Mouse (Mus musculus): ENCODE data around the gene Rgs8. TPM values are rescaled to one million over a fixed set of nuclear protein-coding genes. Genes with fewer than 3 reads are reported as not detected.

Rgs8 gene
- polyA plus RNA-seq, 1 experiment from 2014 or later, result 13.4 TPM

- Histone ChIP-seq H3K27me3 (replicated peaks) (no peaks in the 10 kb centered on the region), H3K9ac (replicated peaks) (no peak overlapping the region), H3K4me1 (peaks cover under 1% of the 10 kb centered on the region), H3K4me3 (replicated peaks) (no peak overlapping the region), H3K27ac (replicated peaks) (no peak overlapping the region), H3K36me3 (no peaks in the 10 kb centered on the region), H3K4me2 (no peak overlapping the region), H3K9me3 (replicated peaks) (no peaks in the 10 kb centered on the region)
- 86% methylated on average over 5 of the region's 5 CpGs for WGBS
- ATAC-seq (ENCODE audit: low FRiP score), result no peak
Measured at GRCm38 (mm10) chr1:153709451-153709850, 56.6 kb downstream of the Rgs8 start.

- H3K27me3 ChIP-seq (replicated peaks), result no peaks in the 10 kb centered on the region
- ATAC-seq (ENCODE audit: low FRiP score), result no peak
Measured at GRCm38 (mm10) chr1:153711544-153712262, 58.9 kb downstream of the Rgs8 start.

DNA sequence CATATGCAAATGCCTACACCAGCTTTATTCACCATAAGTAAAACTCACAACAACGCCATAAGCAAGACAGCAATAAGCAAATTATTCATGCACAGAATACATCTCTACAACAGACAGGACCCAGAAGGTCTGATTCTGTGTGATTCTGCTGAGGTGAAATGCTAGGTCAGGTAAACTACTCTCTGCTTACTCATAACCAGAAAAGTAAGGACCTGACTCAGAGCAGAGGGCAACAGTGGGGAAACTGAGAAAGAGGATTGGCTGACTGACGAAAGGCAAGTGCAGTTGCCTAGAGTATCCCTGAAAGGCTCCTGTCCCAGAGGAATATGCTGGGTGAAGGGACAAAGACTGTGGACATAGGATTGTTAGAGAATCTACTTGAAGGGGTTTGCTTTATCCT lies 59.8 kb downstream of the Rgs8 start:
- 83% methylated on average over 2 of the region's 2 CpGs for WGBS
- Histone ChIP-seq H3K27me3 (replicated peaks) (no peaks in the 10 kb centered on the region), H3K27ac (replicated peaks) (no peak overlapping the region), H3K4me1 (no peaks in the 10 kb centered on the region), H3K36me3 (no peaks in the 10 kb centered on the region), H3K9ac (replicated peaks) (no peak overlapping the region), H3K9me3 (replicated peaks) (no peaks in the 10 kb centered on the region), H3K4me2 (no peak overlapping the region), H3K4me3 (replicated peaks) (no peak overlapping the region)
- no peak for ATAC-seq (ENCODE audit: low FRiP score)

More at GRCm38 (mm10) chr1:153711544-153712262, 58.9 kb downstream of the Rgs8 start:
- Histone ChIP-seq H3K36me3 (no peaks in the 10 kb centered on the region), H3K27ac (replicated peaks) (no peak overlapping the region), H3K4me1 (no peaks in the 10 kb centered on the region), H3K9me3 (replicated peaks) (no peaks in the 10 kb centered on the region), H3K9ac (replicated peaks) (no peak overlapping the region), H3K4me2 (no peak overlapping the region), H3K4me3 (replicated peaks) (no peak overlapping the region)
- WGBS, result 74% methylated on average over 3 of the region's 3 CpGs

- no peak overlapping the region for H3K27ac ChIP-seq (replicated peaks)
- 81% methylated on average over 1 of the region's 1 CpGs for WGBS
Measured at GRCm38 (mm10) chr1:153717990-153718389, 65.2 kb downstream of the Rgs8 start.

GRCm38 (mm10) chr1:153720935-153721334 lies 68.1 kb downstream of the Rgs8 start:
- no peaks in the 10 kb centered on the region for H3K36me3 ChIP-seq
- no peak overlapping the region for H3K4me2 ChIP-seq
- H3K9ac ChIP-seq (replicated peaks), result no peak overlapping the region
- H3K4me3 ChIP-seq (replicated peaks), result no peak overlapping the region
- no peak for ATAC-seq (ENCODE audit: low FRiP score)
- no peaks in the 10 kb centered on the region for H3K27me3 ChIP-seq (replicated peaks)
- no peak overlapping the region for H3K27ac ChIP-seq (replicated peaks)
- H3K4me1 ChIP-seq, result no peaks in the 10 kb centered on the region
- H3K9me3 ChIP-seq (replicated peaks), result no peaks in the 10 kb centered on the region
- WGBS, result 82% methylated on average over 7 of the region's 7 CpGs

More at GRCm38 (mm10) chr1:153717990-153718389, 65.2 kb downstream of the Rgs8 start:
- ATAC-seq (ENCODE audit: low FRiP score), result no peak
- Histone ChIP-seq H3K9ac (replicated peaks) (no peak overlapping the region), H3K36me3 (no peaks in the 10 kb centered on the region), H3K27me3 (replicated peaks) (no peaks in the 10 kb centered on the region), H3K4me2 (no peak overlapping the region), H3K9me3 (replicated peaks) (no peaks in the 10 kb centered on the region), H3K4me1 (no peaks in the 10 kb centered on the region), H3K4me3 (replicated peaks) (no peak overlapping the region)

DNA sequence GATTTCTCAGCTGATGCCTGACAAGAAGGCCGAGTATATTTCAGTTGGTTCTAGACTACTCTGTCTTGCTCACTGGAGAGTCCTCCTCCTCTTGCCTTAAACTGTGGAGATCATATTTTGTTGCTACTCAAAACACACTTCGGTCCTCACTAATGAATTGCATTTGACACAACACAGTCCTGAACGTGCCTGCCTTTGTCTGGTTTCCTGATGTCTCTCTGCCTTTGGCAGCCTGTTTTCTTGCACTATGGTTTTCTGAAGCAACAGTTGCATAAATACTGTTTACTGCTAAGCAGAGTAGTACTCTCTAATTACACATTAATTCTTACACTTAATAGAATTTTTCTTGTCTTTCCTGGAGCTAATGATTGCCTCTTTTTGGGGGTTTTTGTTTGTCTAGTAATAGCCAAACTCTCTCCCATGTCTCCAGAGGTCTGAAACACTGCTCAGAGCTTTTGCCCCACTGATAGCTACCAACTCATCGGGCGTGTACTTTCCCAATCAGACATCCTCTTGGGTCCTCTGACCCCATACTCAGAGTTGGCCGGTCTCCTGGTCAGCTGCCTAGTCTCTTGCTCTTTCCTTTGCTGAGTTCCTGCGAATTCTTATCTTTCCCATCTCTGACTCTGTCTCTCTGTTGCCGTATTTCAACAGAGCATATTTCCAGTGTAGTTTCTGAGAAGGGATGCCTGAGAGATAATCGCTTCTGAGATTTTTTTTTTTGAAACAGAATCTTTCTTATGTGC lies 68.9 kb downstream of the Rgs8 start:
- Histone ChIP-seq H3K9ac (replicated peaks) (no peak overlapping the region), H3K9me3 (replicated peaks) (no peaks in the 10 kb centered on the region), H3K36me3 (no peaks in the 10 kb centered on the region), H3K27ac (replicated peaks) (no peak overlapping the region), H3K4me1 (no peaks in the 10 kb centered on the region), H3K27me3 (replicated peaks) (no peaks in the 10 kb centered on the region), H3K4me3 (replicated peaks) (no peak overlapping the region), H3K4me2 (no peak overlapping the region)
- WGBS, result 87% methylated on average over 9 of the region's 9 CpGs
- no peak for ATAC-seq (ENCODE audit: low FRiP score)

DNA sequence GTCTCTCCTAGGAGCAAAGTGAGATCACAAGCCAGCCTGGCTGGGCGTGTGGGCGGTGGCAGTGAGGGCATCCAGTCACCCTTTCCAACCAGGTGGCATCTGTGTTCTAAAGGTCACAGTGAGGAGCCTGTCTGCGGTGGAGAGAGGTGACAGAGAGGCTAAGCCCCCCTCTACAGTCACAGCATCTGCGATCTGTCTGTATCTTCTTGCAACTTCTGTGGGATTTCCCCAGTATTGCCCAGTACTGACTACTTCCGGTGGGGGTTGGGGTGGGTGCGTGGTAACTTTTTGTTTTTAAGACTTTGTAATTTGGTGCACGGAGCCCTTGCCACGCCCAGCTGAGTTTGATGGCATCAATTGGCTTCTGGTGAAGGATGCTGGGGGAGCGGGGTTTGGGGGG lies 70.6 kb downstream of the Rgs8 start:
- Histone ChIP-seq H3K4me2 (no peak overlapping the region), H3K4me3 (replicated peaks) (no peak overlapping the region), H3K36me3 (no peaks in the 10 kb centered on the region), H3K9me3 (replicated peaks) (no peaks in the 10 kb centered on the region), H3K4me1 (no peaks in the 10 kb centered on the region), H3K9ac (replicated peaks) (no peak overlapping the region), H3K27me3 (replicated peaks) (no peaks in the 10 kb centered on the region), H3K27ac (replicated peaks) (no peak overlapping the region)
- WGBS, result 80% methylated on average over 9 of the region's 9 CpGs
- no peak for ATAC-seq (ENCODE audit: low FRiP score)

GRCm38 (mm10) chr1:153726636-153727035 lies 73.8 kb downstream of the Rgs8 start:
- Histone ChIP-seq H3K4me2 (no peak overlapping the region), H3K27ac (replicated peaks) (no peak overlapping the region), H3K36me3 (no peaks in the 10 kb centered on the region), H3K9ac (replicated peaks) (no peak overlapping the region), H3K27me3 (replicated peaks) (no peaks in the 10 kb centered on the region), H3K9me3 (replicated peaks) (no peaks in the 10 kb centered on the region), H3K4me1 (0 out of 2 replicates have a peak, but pooled peaks cover 3% of the 10 kb centered on the region), H3K4me3 (replicated peaks) (no peak overlapping the region)
- 67% methylated on average over 16 of the region's 16 CpGs for WGBS
- peak; percentile 54 for ATAC-seq (ENCODE audit: low FRiP score)

DNA sequence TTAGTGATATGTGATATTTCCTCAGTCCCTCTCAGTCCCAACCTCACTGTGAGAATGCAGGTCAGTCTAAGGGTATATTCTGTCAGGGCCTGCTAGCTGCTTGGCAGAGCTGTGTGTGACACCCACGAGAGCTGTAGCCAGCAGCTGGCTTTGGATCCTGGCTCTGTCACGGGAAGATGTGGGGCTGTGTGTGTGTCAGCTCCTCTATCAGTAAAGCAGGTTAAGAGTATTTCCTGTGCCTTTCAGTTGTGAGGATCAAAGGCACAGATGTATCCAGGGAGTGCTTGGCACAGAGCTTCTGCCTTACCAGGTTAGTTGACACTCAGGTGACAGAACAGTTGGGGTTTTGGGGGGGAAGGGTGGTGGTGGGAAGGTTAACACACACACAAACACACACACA lies 77.0 kb downstream of the Rgs8 start:
- H3K4me3 ChIP-seq (replicated peaks), result no peak overlapping the region
- H3K4me1 ChIP-seq, result peaks cover 18% of the 10 kb centered on the region
- no peak overlapping the region for H3K9ac ChIP-seq (replicated peaks)
- H3K9me3 ChIP-seq (replicated peaks), result no peaks in the 10 kb centered on the region
- H3K36me3 ChIP-seq, result no peaks in the 10 kb centered on the region
- 0 out of 2 replicates have a peak overlapping the region, but pooled peaks have one; percentile 18 for H3K27ac ChIP-seq (replicated peaks)
- H3K27me3 ChIP-seq (replicated peaks), result no peaks in the 10 kb centered on the region
- no peak for ATAC-seq (ENCODE audit: low FRiP score)
- 52% methylated on average over 2 of the region's 2 CpGs for WGBS
- no peak overlapping the region for H3K4me2 ChIP-seq

DNA sequence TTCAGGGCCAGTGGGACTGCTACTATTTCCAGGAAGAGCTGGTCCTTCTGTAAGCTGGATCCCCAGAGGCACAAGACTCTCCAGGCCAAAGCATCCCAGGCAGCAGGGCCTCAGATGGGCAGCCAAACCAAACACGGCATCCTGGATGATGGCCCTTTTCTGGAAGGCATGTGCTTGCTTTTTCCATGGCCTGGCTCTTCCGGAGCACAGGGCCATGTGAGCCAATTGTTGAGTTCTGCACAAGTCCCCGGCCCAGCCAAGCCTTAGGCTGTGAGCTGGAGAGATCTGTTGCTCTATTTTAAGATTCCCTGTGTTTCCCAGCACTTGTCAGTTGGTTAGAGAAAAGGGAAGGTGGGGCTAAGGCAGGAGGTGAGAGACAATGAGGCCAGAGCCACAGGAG lies 77.8 kb downstream of the Rgs8 start:
- 63% methylated on average over 3 of the region's 3 CpGs for WGBS
- no peaks in the 10 kb centered on the region for H3K36me3 ChIP-seq
- no peak overlapping the region for H3K4me3 ChIP-seq (replicated peaks)
- H3K27ac ChIP-seq (replicated peaks), result peak overlapping the region; percentile 3
- H3K9me3 ChIP-seq (replicated peaks), result no peaks in the 10 kb centered on the region
- H3K9ac ChIP-seq (replicated peaks), result no peak overlapping the region
- no peak overlapping the region for H3K4me2 ChIP-seq
- H3K27me3 ChIP-seq (replicated peaks), result no peaks in the 10 kb centered on the region
- H3K4me1 ChIP-seq, result peaks cover 18% of the 10 kb centered on the region
- ATAC-seq (ENCODE audit: low FRiP score), result no peak

DNA sequence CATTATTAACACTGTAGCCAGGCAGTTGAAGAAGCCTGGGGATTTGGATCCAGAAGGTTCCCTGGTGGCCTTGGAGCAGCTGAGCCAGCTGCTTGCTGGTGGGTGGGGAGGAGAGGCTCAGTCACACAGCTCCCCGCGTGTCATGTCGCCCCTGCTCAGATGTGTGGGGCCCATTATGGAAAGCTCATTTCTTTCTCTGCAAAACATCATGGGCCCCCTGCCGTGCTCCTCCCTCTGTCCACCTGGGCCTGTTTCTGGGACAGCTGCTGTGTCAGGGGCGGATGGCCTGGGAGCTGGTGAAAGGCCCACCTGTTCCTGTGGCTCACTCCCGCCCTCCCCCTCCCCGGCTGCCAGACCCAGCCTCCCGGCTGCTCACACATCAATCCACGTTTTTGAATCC lies 80.4 kb downstream of the Rgs8 start:
- Histone ChIP-seq H3K9ac (replicated peaks) (no peak overlapping the region), H3K4me2 (no peak overlapping the region), H3K27me3 (replicated peaks) (no peaks in the 10 kb centered on the region), H3K9me3 (replicated peaks) (no peaks in the 10 kb centered on the region), H3K4me3 (replicated peaks) (no peak overlapping the region), H3K4me1 (peaks cover 29% of the 10 kb centered on the region), H3K27ac (replicated peaks) (no peak overlapping the region), H3K36me3 (no peaks in the 10 kb centered on the region)
- peak; percentile 3; the same call in 1 of the 2 replicates for ATAC-seq (ENCODE audit: low FRiP score)
- WGBS, result 21% methylated on average over 9 of the region's 9 CpGs

DNA sequence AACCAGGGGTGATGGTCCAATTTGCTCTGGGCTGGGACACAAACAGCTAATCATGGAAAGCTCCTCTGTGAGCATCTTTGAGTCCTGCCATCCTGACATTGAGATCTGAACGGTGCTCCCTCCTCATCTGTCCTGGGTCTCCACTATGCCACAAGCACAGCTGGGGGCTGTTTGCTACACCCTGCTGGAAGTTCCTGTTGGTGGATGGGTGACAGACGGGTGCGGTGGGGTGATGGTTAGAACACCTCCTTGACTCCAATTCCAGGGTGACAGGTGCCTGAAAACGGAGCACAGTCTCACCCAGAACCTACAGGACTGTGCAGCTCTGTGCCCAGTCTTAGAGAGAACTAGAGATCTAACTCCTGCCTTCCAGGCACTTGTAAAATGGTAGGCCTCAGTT lies 82.0 kb downstream of the Rgs8 start:
- ATAC-seq (ENCODE audit: low FRiP score), result no peak
- 93% methylated on average over 4 of the region's 4 CpGs for WGBS
- H3K4me3 ChIP-seq (replicated peaks), result no peak overlapping the region
- no peak overlapping the region for H3K9ac ChIP-seq (replicated peaks)
- no peaks in the 10 kb centered on the region for H3K36me3 ChIP-seq
- H3K27me3 ChIP-seq (replicated peaks), result no peaks in the 10 kb centered on the region; the same call in 1 of the 2 replicates
- H3K4me2 ChIP-seq, result no peak overlapping the region
- H3K9me3 ChIP-seq (replicated peaks), result no peaks in the 10 kb centered on the region
- H3K27ac ChIP-seq (replicated peaks), result no peak overlapping the region
- H3K4me1 ChIP-seq, result peaks cover 31% of the 10 kb centered on the region

Data from neural tube, embryonic 15.5 days (tissue).